Mouse (Mus musculus): ENCODE measurements around the gene Zfp941.
"Not testable (repeated sequence)": the region's sequence is repeated elsewhere in the genome, so short reads cannot be mapped to it uniquely, and the experiment has no call there.

The Zfp941 gene

DNA sequence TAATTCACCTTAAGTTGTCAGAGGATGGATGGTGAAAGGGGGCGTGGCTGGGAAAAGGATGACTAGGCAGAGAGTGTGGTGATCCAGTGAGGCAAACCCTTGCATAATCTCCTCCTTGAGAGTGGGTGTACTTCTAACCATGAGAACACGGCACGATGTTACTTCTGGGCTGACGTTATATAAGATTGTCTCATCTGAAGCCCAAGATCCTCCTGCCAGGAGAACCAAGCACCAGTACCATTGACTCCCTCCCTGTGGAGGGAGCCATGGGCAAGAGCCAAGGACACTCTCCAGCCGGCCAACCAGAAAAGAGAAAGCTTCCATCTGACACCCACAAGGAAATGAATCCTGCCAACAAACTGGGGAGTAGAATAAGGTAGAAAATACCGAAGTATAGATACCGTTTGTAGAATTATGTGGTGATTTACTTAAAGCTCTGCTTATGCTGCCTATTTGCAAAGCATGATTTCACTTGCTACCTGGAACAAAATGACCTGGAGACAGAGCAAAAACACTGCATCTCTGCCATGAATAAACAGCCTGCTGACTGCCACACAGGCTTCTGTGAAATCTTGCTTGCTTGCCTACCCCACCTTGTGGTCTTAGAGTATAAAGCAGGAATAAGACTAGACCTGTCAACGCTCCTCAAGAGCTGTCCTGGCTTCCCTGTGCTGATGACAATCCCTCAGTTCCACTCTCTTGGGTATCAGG lies 6.3 kb upstream of the Zfp941 start:
- ChIA-PET POLR2A (interaction anchor here in 2 of 4 experiments (0.8 to 1.2 kb wide), 3 partner anchors 8 to 28 kb away, joined by 3 to 5 read pairs (median 4); partner anchors contain the start of gene Gm45785 (in 1 of the 2)), CTCF (interaction anchor here (0.5 to 1.9 kb wide), 16 partner anchors 11 to 745 kb away, joined by 3 to 9 read pairs (median 3); partner anchors contain the start of genes Mtg1 (in 1 of the 4) and Odf3 (in 1 of the 4))

DNA sequence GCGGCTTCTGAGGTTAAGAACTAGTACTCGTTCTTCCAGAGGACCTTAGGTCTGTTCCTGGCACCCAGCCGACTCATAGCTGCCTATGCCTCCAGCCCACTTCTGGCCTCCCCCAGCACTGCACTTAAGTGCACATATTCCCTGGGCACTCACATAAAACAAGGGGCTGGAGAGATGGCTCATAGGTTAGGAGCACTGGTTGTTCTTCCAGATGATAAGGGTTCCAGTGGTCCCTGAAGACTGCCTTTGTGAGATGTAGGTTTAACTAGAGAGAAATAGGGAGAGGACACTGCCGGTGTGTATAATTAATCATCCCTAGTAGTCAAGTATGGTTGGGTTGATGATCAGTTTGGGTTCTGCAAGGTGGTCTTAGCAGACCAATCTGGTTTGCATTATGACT lies 753 bp upstream of the Zfp941 start:
- ChIA-PET POLR2A (interaction anchor here in 2 of 4 experiments (0.8 to 2.7 kb wide), 6 partner anchors 10 to 226 kb away, joined by 3 to 16 read pairs (median 8); partner anchors contain the start of genes Gm45785 (in 1 of the 2), Ric8a (in 1 of the 2) and Urah (in 1 of the 2)), CTCF (interaction anchor here in 1 of 4 experiments (0.7 kb wide), 1 partner anchor 14 kb away, joined by 3 read pairs; no protein-coding TSS in a partner anchor)

DNA sequence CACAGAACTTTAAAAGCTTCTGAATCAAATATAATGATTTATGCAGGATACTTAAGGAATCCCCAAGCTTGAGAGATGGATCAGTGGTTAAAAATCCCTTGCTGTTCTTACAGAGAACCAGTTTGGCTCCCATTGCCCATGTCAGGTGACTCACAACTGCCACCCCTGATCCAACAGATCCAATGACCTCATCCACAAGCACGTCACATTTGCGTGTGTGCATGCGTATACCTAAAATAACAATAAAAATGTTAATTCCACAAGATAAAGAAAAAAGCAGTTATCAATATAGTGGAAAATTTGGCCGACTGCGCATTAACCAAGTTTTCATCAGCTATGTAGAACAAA lies 699 bp downstream of the Zfp941 start:
- CTCF ChIA-PET, result interaction anchor here (0.6 to 2.1 kb wide), 9 partner anchors 15 to 1280 kb away, joined by 3 to 12 read pairs (median 6); partner anchors contain the start of gene Ptdss2 (in 1 of the 4)
- POLR2A ChIA-PET, result interaction anchor here in 3 of 4 experiments (0.5 to 2.7 kb wide), 55 partner anchors 9 to 1081 kb away, joined by 3 to 16 read pairs (median 4); partner anchors contain the start of genes Gm45785 (in 3 of the 3), Echs1 (in 2 of the 3), Paox (in 2 of the 3) and Ric8a (in 2 of the 3)

DNA sequence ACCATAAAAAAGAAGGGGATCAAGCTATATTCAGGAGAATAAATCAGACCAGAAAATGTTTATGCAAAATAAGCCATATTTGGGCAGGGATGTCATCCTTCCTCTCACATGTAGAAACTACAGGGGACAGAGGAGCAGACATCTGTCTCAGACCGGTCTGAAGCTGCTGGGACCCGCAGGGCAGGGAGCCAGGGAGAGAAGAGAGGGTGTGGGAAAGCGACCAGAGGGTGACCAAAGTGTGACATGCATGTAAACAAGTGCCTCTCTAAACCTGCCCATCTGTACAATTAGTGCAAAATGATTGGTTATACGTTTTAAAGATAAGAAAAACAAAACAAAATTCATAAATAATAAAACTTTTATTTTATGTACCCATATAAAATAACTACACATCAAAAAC lies 1.8 kb downstream of the Zfp941 start:
- ChIA-PET POLR2A (interaction anchor here in 1 of 4 experiments (1.1 to 1.7 kb wide), 5 partner anchors 9 to 334 kb away, joined by 3 to 4 read pairs (median 4); no protein-coding TSS in a partner anchor), CTCF (interaction anchor here in 3 of 4 experiments (0.6 to 2.1 kb wide), 3 partner anchors 10 to 625 kb away, joined by 3 to 8 read pairs (median 6); no protein-coding TSS in a partner anchor)

DNA sequence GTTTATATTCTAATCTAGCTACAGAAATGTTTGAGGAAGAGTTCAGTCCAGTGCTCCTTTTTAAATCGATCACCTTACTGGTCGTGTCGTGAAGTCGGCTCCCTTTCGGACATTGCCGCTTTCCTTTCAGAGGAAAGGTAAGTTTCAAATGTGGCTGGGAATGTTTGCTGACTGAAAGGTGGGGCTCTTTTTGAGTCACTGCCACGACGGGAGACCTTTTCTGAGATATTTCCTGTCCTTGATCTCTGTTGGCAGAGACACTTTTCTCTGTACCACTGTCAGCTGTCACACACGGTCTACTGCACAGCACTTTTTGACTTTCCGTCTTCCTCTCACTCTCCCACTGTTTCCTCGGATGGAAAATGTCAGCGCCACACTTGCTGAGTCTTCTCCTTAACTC lies 9.1 kb downstream of the Zfp941 start:
- ChIA-PET POLR2A (interaction anchor here in 2 of 4 experiments (0.7 to 1.3 kb wide), 5 partner anchors 8 to 44 kb away, joined by 3 to 7 read pairs (median 3); partner anchors contain the start of genes Bet1l (in 1 of the 2), Gm45785 (in 1 of the 2), Ric8a (in 1 of the 2) and Zfp941 (in 1 of the 2)), CTCF (interaction anchor here in 1 of 4 experiments (0.9 kb wide), 1 partner anchor 14 kb away, joined by 3 read pairs; no protein-coding TSS in a partner anchor)

DNA sequence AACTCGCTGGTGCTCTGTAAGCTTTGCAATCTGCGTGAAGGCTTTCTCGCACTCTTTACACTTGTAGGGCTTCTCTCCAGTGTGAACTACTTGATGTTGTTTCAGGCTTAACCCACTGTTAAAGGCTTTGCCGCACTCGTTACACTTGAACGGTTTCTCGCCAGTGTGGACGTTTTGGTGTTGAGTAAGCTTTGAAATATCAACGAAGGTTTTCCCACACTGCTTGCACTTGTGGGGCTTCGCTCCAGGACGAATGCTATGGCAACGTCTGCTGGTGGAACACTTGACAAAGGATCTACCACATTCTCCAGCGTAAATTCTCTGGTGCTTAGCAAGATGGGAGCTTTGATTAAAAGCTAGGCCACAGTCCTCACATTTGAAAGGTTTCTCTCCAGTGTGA lies 10.3 kb downstream of the Zfp941 start:
- POLR2A ChIA-PET, result interaction anchor here in 2 of 4 experiments (0.9 to 1.5 kb wide), 4 partner anchors 8 to 29 kb away, joined by 3 to 4 read pairs (median 3); partner anchors contain the start of gene Syce1 (in 1 of the 2)
- CTCF ChIA-PET, result interaction anchor here in 1 of 4 experiments (1.1 to 1.2 kb wide), 2 partner anchors 13 to 14 kb away, joined by 3 to 8 read pairs; no protein-coding TSS in a partner anchor

DNA sequence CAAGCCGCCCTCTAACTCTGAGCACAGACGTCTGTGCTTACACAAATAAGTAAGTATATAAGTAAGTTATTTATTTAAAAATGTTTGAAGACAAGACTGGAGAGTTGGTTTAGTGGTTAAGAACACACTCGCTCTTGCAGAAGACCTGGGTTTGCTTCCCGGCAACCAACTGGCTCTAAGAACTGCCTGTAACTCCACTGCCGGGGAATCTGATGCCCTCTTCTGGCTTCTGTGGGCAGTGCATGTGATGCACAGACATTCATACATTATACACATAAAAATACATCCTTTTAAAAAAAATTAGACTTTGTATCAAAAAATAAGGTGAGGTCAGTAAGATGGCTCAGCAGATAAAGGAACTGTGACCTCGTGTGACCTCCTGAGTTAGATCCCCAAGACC lies 11.5 kb downstream of the Zfp941 start:
- POLR2A ChIA-PET, result interaction anchor here in 1 of 4 experiments (0.6 kb wide), 1 partner anchor 626 kb away, joined by 3 read pairs; no protein-coding TSS in a partner anchor
- CTCF ChIA-PET, result interaction anchor here in 1 of 4 experiments (0.7 to 0.9 kb wide), 3 partner anchors 9 to 622 kb away, joined by 3 to 4 read pairs (median 3); no protein-coding TSS in a partner anchor

DNA sequence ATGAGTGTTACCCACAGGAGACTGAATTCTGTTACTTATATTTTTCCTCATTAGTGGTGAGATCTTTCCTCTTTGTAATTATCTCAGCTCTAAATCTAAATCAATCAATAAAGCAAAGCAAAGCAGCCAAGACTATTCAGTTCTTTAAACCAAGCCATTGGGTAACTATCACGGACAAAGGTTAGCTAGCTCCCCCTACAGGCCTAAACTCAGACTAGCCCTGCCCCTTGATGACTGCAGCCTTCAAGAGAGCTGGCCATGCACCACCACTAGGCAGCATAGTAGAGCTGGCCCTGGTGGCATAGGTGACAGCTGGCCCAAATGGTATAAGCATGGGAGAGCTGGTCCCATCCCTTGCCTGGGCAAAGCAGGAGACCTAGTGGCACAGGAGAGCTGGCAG lies 16.3 kb downstream of the Zfp941 start:
- POLR2A ChIA-PET, result interaction anchor here in 3 of 4 experiments (0.6 to 1.9 kb wide), 10 partner anchors 11 to 1269 kb away, joined by 3 to 12 read pairs (median 3); partner anchors contain the start of genes Zfp941 (in 2 of the 3) and Syce1 (in 1 of the 3)

DNA sequence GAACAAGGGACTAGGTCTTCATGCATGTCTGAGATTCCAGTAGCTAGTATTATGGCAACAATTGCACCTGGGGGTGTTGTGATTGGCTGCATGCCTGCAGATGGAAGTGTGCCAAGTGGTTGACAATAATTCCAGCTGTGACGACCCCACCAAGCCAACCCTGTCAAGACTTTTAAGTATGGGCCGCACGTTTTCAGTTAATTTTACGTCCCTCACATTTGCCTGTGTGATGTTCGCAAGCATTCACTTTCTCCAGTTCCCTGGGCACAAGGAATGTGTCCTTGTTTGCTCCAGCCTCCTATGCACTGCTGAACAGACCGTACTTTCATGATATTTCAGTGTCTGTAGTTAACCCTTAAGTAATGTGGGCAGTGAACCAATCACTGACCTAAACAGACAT lies 19.3 kb downstream of the Zfp941 start:
- CTCF ChIA-PET, result no interaction called here
- POLR2A ChIA-PET, result interaction anchor here in 1 of 4 experiments (0.6 kb wide), 1 partner anchor 20 kb away, joined by 3 read pairs; no protein-coding TSS in a partner anchor

More for the DNA sequence above, 16.3 kb downstream of the Zfp941 start:
- CTCF ChIA-PET, result interaction anchor here (0.5 to 4.4 kb wide), 49 partner anchors 9 to 730 kb away, joined by 3 to 23 read pairs (median 4); partner anchors contain the start of genes Syce1 (in 2 of the 4), Urah (in 2 of the 4), Zfp941 (in 2 of the 4) and Fuom (in 1 of the 4)

DNA sequence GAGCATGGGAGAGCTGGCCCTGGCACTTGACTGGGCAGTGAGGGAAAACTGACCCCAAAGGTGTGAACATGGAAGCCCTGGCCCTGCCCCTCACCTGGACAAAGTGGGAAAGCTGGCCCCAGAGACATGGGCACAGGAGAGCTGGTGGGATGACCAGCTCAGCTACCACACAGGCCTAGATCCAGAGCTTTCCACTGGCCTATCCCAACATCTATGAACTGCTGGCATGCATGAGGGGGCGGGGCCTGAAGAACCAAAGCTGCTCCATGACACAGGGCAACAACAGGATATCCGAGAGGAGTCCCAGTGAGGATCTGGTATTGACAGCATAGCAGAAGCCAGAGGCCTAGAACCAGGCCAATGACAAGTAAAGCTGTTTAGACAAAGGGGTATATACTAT lies 23.8 kb downstream of the Zfp941 start:
- CTCF ChIA-PET, result interaction anchor here in 1 of 4 experiments (0.6 to 1.0 kb wide), 2 partner anchors 13 to 21 kb away, joined by 3 read pairs; no protein-coding TSS in a partner anchor
- POLR2A ChIA-PET, result interaction anchor here in 1 of 4 experiments (0.5 kb wide), 1 partner anchor 805 kb away, joined by 6 read pairs; no protein-coding TSS in a partner anchor

DNA sequence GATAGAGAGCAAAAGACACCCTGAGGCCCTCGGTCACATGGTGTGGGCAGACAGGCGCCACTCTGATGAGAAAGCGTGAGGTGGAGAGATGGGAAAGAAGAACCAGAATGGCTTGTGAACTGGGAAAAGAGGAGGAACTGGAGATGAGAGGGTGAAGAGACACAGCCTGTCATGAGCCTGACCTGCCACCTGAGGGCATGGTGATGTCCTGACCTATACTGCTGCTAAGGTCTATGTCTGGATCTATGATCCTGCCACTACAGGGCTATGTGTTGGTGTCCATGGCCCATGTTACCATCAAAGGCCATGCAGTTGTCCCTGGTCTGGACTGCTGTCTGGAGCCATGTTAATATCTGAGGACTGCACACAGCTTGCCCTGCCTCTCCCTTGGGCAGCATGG lies 24.4 kb downstream of the Zfp941 start:
- ChIA-PET POLR2A (interaction anchor here in 1 of 4 experiments (0.5 kb wide), 2 partner anchors 186 to 804 kb away, joined by 3 to 6 read pairs; no protein-coding TSS in a partner anchor), CTCF (interaction anchor here in 2 of 4 experiments (1.0 kb wide), 2 partner anchors 14 to 611 kb away, joined by 3 read pairs; no protein-coding TSS in a partner anchor)

DNA sequence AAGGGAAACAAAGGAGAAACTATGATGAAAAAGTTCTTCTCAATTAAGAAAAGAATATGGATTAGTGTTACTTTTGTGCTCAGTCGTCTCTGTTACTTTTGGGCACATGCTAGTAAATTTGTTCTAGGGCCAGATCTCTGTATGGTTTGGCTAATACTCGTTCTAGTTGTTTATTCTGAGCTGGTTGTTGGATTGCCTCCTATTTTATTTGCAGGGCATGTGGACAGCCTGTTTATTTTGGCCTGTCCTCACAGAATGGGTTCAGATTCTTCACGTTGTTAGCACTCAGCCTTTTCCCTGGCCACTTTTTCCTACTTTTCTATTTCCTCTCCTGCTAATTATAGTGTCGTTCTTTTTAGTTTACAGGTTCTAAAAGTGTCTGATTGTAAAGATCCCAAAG lies 28.4 kb downstream of the Zfp941 start:
- POLR2A ChIA-PET, result no interaction called here
- CTCF ChIA-PET, result no interaction called here

DNA sequence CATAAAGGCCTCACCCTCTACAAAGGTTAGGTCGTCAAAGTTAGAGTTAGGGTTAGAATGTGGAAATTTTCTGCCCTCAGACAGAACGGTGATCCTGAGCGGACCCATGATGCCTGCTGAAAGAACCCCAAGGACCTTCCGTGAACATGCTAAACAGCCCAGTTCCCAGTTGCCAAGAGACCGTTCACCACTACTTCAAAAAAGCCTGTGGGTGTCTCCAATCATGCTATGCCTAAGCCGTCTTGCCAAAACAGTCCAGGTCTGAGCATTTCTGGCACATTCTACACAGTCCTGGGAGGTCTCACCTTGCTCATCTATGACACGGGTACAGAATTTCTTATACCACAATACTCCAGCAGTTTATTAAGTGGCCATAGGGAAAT lies 33.9 kb downstream of the Zfp941 start:
- CTCF ChIA-PET, result interaction anchor here in 2 of 4 experiments (1.1 to 1.7 kb wide), 2 partner anchors 18 kb away, joined by 4 to 6 read pairs; no protein-coding TSS in a partner anchor
- POLR2A ChIA-PET, result interaction anchor here in 1 of 4 experiments (0.6 to 1.6 kb wide), 3 partner anchors 17 to 1391 kb away, joined by 3 to 4 read pairs (median 3); no protein-coding TSS in a partner anchor

DNA sequence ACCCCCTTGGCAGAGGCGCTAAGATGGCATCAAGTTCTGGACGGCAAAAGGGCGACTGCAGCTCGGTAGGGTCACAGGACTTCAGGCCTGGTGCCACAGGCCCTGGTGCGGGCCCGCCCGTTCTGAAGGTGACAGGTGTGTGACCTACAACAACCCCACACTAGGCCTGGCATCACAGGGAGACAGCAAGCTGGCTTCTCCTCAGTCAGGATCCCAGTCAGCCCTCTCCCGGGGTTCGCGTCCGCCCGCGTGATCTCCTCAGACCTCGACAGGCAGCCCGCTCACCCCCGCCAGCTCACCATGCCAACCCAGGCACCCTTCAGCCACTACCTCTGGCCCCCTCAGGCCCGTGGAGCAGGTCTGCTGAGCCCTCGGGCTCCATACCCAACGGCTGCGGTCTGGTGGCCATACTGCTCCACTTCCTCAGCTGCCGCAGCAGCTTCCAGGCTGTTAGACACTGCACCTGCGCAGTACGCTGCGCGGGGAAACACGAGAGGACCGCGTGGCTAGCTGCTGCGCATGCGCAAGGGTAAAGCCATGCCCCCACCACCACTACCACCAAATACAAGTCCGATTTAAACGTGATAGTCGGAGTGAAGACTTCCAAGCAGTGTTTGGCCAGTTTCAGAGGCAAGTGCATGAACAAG lies 34.4 kb downstream of the Zfp941 start, which contains the start of gene Syce1:
Syce1 (minus strand) TSS at position 447 of the 647 bp plus-strand sequence.
- ChIA-PET CTCF (interaction anchor here in 3 of 4 experiments (1.1 to 1.7 kb wide), 3 partner anchors 18 kb away, joined by 3 to 6 read pairs (median 4); no protein-coding TSS in a partner anchor), POLR2A (interaction anchor here in 1 of 4 experiments (0.6 to 1.6 kb wide), 3 partner anchors 18 to 1391 kb away, joined by 3 to 4 read pairs (median 3); no protein-coding TSS in a partner anchor)

DNA sequence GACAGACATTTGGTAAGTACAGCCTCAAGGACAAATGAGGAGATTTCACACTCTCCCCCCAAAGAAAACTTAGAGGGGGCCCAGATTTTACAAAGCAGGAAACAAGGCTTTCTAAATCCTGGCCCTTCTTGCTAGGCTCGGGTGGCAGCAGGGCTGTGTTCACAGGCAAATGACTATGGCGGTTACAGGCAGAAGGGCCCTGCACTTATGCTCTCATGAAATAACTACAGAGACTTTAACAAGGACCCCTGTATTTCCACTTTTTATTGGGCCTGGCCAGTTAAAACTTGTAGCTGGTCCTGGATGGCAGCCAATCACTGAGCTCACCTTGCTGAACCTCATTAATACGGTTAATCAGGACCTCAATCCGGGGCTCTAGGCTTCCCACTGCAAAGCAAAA lies 41.4 kb downstream of the Zfp941 start:
- ChIA-PET POLR2A (no interaction called here), CTCF (no interaction called here)

DNA sequence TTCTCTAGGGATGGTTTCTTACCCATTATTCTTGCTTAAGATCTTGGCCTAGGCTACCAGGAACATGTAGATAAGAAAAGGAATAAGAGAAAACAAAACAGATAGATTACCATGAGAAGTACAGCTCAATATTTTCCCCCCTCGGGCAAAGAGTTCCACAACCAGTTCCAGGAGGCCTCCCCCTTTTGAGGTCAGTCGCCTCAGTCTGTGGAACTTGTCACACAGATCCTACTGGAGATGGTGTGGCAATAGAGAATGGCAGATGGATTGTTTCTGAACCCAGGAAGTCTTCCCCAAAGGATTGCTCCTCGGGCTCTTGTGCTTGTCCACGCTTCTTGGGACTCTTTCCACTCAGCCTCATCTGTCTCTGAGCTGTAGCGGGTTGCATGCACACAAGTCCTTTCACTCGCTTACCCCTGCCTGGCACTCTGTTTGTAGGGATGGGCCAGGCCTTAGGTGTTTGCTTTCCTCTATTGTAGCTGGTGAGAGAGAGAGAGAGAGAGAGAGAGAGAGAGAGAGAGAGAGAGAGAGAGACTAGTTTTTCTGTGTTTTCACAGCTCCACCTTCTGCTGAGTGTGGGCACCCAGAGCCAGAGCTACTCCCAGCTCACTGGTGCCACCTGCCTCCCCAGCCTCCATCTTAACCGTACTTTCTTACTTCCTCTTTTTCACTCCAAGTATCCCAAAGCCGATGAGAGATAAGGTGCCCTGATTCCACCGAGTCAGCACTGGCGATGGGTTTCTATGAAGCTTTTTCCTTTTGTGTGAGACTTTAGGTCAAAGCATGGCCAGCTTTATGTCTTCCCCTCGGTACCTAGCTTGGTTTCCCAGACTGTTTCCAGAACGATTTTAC lies 55.9 kb downstream of the Zfp941 start:
- POLR2A ChIA-PET, result interaction anchor here in 1 of 4 experiments (0.6 kb wide), 1 partner anchor 724 kb away, joined by 3 read pairs; no protein-coding TSS in a partner anchor
- CTCF ChIA-PET, result interaction anchor here in 2 of 4 experiments (0.6 to 1.3 kb wide), 3 partner anchors 578 to 904 kb away, joined by 5 to 6 read pairs (median 6); no protein-coding TSS in a partner anchor

DNA sequence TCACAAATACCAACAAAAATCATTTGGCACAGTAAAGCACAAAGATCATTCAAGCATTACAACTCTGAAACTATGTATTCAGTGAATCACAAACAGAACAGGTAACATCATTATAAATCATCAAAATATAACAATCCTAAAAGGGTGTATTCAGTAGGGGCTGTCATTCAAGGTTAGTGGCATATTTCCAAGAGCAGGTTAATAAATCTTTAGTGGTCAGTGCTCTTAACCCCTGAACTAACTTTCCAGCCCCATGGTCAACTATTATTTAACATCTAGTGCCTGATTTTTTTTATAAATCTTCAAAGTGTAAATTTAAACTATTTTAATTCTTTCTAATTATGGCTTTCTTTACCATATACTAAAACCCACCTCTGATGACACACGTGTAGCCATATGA lies 56.6 kb downstream of the Zfp941 start:
- POLR2A ChIA-PET, CTCF ChIA-PET: not testable (repeated sequence)
